Mouse (Mus musculus): ENCODE measurements at regions not wholly inside any gene's neighbourhood (a gene's known extent, or its start where the extent isn't known, plus 50 kb on each side); places are given as distances from the start of the nearest gene placed in this dataset.

- DNase-seq (ENCODE audit: low read depth), result no peak
Observed at GRCm38 (mm10) chr1:168504773-168505172, 72.7 kb upstream of the Pbx1 start.

GRCm38 (mm10) chr1:168502266-168502665 is 70.2 kb upstream of the Pbx1 start:
- no peak for DNase-seq (ENCODE audit: low read depth)

GRCm38 (mm10) chr1:168501375-168502169 is 69.5 kb upstream of the Pbx1 start:
- no peak for DNase-seq (ENCODE audit: low read depth)

GRCm38 (mm10) chr1:168497801-168498200 is 65.7 kb upstream of the Pbx1 start:
- no peak for DNase-seq (ENCODE audit: low read depth)

GRCm38 (mm10) chr1:168495687-168496527 is 63.8 kb upstream of the Pbx1 start:
- DNase-seq (ENCODE audit: low read depth), result no peak

GRCm38 (mm10) chr1:168487492-168487891 is 55.4 kb upstream of the Pbx1 start:
- no peak for DNase-seq (ENCODE audit: low read depth)

- no peak for DNase-seq (ENCODE audit: low read depth)
Observed at GRCm38 (mm10) chr1:168483651-168484050, 51.6 kb upstream of the Pbx1 start.

Data from 416B (cell line).